Mouse (Mus musculus) myocyte (in vitro differentiated cells): ENCODE results near the gene Fgd3.

Source experiments
- CEBPB ChIP-seq: IDR thresholded peaks from 2 replicates; pipeline ENCODE4 v1.6.1; 2011; ENCODE audit warnings: mild to moderate bottlenecking, moderate library complexity; ENCODE audit not compliant: poor library complexity, insufficient read depth, severe bottlenecking
- E2F4 ChIP-seq: IDR thresholded peaks from one replicate; pipeline ENCODE4 v1.6.1; 2011; ENCODE audit warnings: mild to moderate bottlenecking, control low read depth, moderate library complexity; ENCODE audit not compliant: insufficient read depth
- MAX ChIP-seq: IDR thresholded peaks from one replicate; pipeline ENCODE4 v1.6.1; 2011; ENCODE audit warnings: low read depth, mild to moderate bottlenecking, control low read depth
- MYOD1 ChIP-seq, 3 experiments: IDR thresholded peaks; one replicate each; pipeline ENCODE4 v1.6.1; 2011; ENCODE audit warnings: control low read depth in 2 of 3, low read depth in 2 of 3, mild to moderate bottlenecking in 2 of 3, moderate library complexity in 1 of 3; ENCODE audit not compliant: insufficient read length in 2 of 3, control insufficient read depth in 1 of 3
- MYOG ChIP-seq, 3 experiments: IDR thresholded peaks; one replicate each; pipeline ENCODE4 v1.6.1; 2011; ENCODE audit warnings: control low read depth in 2 of 3, low read depth in 2 of 3, mild to moderate bottlenecking in 2 of 3; ENCODE audit not compliant: insufficient read length in 2 of 3, control insufficient read depth in 1 of 3, insufficient read depth in 1 of 3
- POLR2A ChIP-seq: IDR thresholded peaks from one replicate; pipeline ENCODE4 v1.6.1; 2011; ENCODE audit warnings: low read depth, mild to moderate bottlenecking, control low read depth, moderate library complexity; ENCODE audit not compliant: insufficient read length
- POLR2AphosphoS2 ChIP-seq: IDR thresholded peaks from one replicate; pipeline ENCODE4 v1.6.1; 2011; ENCODE audit warnings: low read depth, control low read depth; ENCODE audit not compliant: insufficient read length
- REST ChIP-seq: IDR thresholded peaks from one replicate; pipeline ENCODE4 v1.6.1; 2011; ENCODE audit warnings: mild to moderate bottlenecking, control low read depth, moderate library complexity; ENCODE audit not compliant: insufficient read depth, insufficient read length
- SRF ChIP-seq: IDR thresholded peaks from one replicate; pipeline ENCODE4 v1.6.1; 2011; ENCODE audit warnings: low read depth; ENCODE audit not compliant: control insufficient read depth, insufficient read length
- TCF12 ChIP-seq: IDR thresholded peaks from one replicate; pipeline ENCODE4 v1.6.1; 2011; ENCODE audit warnings: mild to moderate bottlenecking, control low read depth; ENCODE audit not compliant: poor library complexity, insufficient read depth, severe bottlenecking
- TCF3 ChIP-seq: IDR thresholded peaks from one replicate; pipeline ENCODE4 v1.6.1; 2011; ENCODE audit warnings: low read depth, control low read depth; ENCODE audit not compliant: insufficient read length
- USF1 ChIP-seq: IDR thresholded peaks from one replicate; pipeline ENCODE4 v1.6.1; 2011; ENCODE audit warnings: low read depth, mild to moderate bottlenecking, control low read depth, moderate library complexity

DNA sequence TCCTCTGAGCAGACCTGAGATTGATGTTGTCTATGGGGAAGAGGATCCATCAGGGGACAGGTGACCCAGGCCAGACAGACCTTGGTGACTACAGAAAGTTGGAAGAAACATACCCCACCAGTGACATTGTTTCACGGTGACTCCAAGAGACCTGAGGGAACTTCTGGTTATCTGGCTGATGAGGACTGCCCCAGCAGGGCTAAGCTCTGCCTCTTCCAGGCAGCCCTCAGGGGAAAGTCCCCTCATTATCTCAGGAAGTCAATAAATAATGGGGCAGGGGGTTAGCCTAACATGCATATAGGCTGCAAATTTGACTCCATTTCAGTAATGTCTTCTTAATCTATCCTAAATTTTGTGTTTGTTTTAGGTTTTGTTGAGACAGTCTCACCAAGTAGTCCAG is 10.6 kb downstream of the Fgd3 start:
- TF ChIP-seq USF1, result no peak
- no peak for TF ChIP-seq E2F4
- TF ChIP-seq POLR2AphosphoS2, result no peak
- no peak for TF ChIP-seq POLR2A
- TF ChIP-seq MAX, result no peak
- TF ChIP-seq MYOD1 (IDR thresholded peaks at IDR 0.05; ENCODE audit: control insufficient read depth in 1 of 3, insufficient read length in 2 of 3, low read depth in 2 of 3), result no peak
- no peak for TF ChIP-seq MYOG (IDR thresholded peaks at IDR 0.05; ENCODE audit: control insufficient read depth in 1 of 3, insufficient read depth in 1 of 3, insufficient read length in 2 of 3, low read depth in 2 of 3)
- no peak for TF ChIP-seq TCF12
- no peak for TF ChIP-seq SRF
- TF ChIP-seq REST, result no peak
- TF ChIP-seq CEBPB, result no peak
- no peak for TF ChIP-seq TCF3
